Mouse (Mus musculus) MEL (cell line): Measurements from ENCODE around the gene Zmiz1. TPM values are rescaled to one million over a fixed set of nuclear protein-coding genes. Genes with fewer than 3 reads are reported as not detected.
A peak's percentile ranks its signal among the peaks of the same experiment; 100 is the strongest.

ENCODE experiments used
- DNase-seq: peaks from one replicate; pipeline ENCODE4 v3.0.0; 2011; ENCODE audit warnings: low read depth, low spot score
- H3K27ac ChIP-seq: 2 replicates; pipeline ENCODE4 v1.5.1; 2012; ENCODE audit warnings: low read depth, mild to moderate bottlenecking, control low read depth, low read length, moderate library complexity; ENCODE audit not compliant: control insufficient read depth
- H3K27me3 ChIP-seq, 2 experiments: fragments of 150-350 bp in 1 of 2; sonication (generic) in 1 of 2; 2 replicates each; pipeline ENCODE4 v1.6.1; 2012; ENCODE audit warnings: low read length in 2 of 2, mild to moderate bottlenecking in 2 of 2, improper control_type of control experiment in 1 of 2, moderate library complexity in 1 of 2; ENCODE audit not compliant: insufficient read depth in 2 of 2, control insufficient read depth in 1 of 2
- H3K36me3 ChIP-seq, 2 experiments: 2 replicates each; pipeline ENCODE4 v1.6.1; 2012 to 2014; ENCODE audit warnings: low read length in 2 of 2, improper control_type of control experiment in 1 of 2, inconsistent platforms in 1 of 2, mild to moderate bottlenecking in 1 of 2; ENCODE audit not compliant: insufficient read depth in 2 of 2, control insufficient read depth in 1 of 2
- H3K4me1 ChIP-seq, 2 experiments: fragments of 150-350 bp in 1 of 2; sonication (generic) in 1 of 2; 2 replicates each; pipeline ENCODE4 v1.6.1; 2012; ENCODE audit warnings: low read length in 2 of 2, improper control_type of control experiment in 1 of 2, mild to moderate bottlenecking in 1 of 2; ENCODE audit not compliant: insufficient read depth in 2 of 2, control insufficient read depth in 1 of 2
- H3K4me3 ChIP-seq, 2 experiments: fragments of 150-350 bp in 1 of 2; sonication (generic) in 1 of 2; 2 replicates each; pipeline ENCODE4 v1.5.1; 2012; ENCODE audit warnings: low read depth in 2 of 2, low read length in 2 of 2, mild to moderate bottlenecking in 2 of 2, moderate library complexity in 2 of 2, control low read depth in 1 of 2, improper control_type of control experiment in 1 of 2; ENCODE audit not compliant: control insufficient read depth in 1 of 2, insufficient read depth in 1 of 2
- H3K79me2 ChIP-seq: 2 replicates; pipeline ENCODE4 v1.6.1; 2012; ENCODE audit warnings: mild to moderate bottlenecking, low read length, moderate library complexity; ENCODE audit not compliant: control insufficient read depth, poor library complexity, insufficient read depth
- H3K9ac ChIP-seq: 2 replicates; pipeline ENCODE4 v1.6.1; 2012; ENCODE audit warnings: low read depth, mild to moderate bottlenecking, control low read depth, low read length, moderate library complexity; ENCODE audit not compliant: control insufficient read depth, poor library complexity, severe bottlenecking
- H3K9me3 ChIP-seq: fragments of 150-350 bp; sonication (generic); replicated peaks from 2 replicates; pipeline ENCODE4 v1.6.1; 2012; ENCODE audit warnings: mild to moderate bottlenecking, low read length, improper control_type of control experiment, moderate library complexity; ENCODE audit not compliant: insufficient read depth
- CHD1 ChIP-seq: IDR thresholded peaks from 2 replicates; pipeline ENCODE4 v1.6.1; 2012; ENCODE audit warnings: low read depth, mild to moderate bottlenecking, inconsistent platforms, low read length, improper control_type of control experiment
- CTCF ChIP-seq, 3 experiments: IDR thresholded peaks in 2 of 3; conservative IDR thresholded peaks in 1 of 3; 2 replicates each; pipeline ENCODE4 v1.5.1; 2011 to 2012; ENCODE audit warnings: low read length in 3 of 3, low read depth in 2 of 3, mild to moderate bottlenecking in 2 of 3, improper control_type of control experiment in 1 of 3, inconsistent platforms in 1 of 3, mixed read lengths in 1 of 3, moderate library complexity in 1 of 3; ENCODE audit not compliant: control insufficient read depth in 1 of 3, insufficient read depth in 1 of 3, poor library complexity in 1 of 3, severe bottlenecking in 1 of 3
- ETS1 ChIP-seq: IDR thresholded peaks from 2 replicates; pipeline ENCODE4 v1.6.1; 2012; ENCODE audit warnings: low read depth, mild to moderate bottlenecking, inconsistent platforms, low read length, improper control_type of control experiment, moderate library complexity
- GABPA ChIP-seq: IDR thresholded peaks from 2 replicates; pipeline ENCODE4 v1.6.1; 2012; ENCODE audit warnings: low read depth, mild to moderate bottlenecking, inconsistent platforms, low read length, improper control_type of control experiment, moderate library complexity
- HCFC1 ChIP-seq: IDR thresholded peaks from 2 replicates; pipeline ENCODE4 v1.6.1; 2012; ENCODE audit warnings: low read depth, mild to moderate bottlenecking, inconsistent platforms, low read length, improper control_type of control experiment, moderate library complexity
- KAT2A ChIP-seq: conservative IDR thresholded peaks from 2 replicates; pipeline ENCODE4 v1.6.1; 2012; ENCODE audit warnings: low read depth, low read length, improper control_type of control experiment, inconsistent platforms
- MAX ChIP-seq: IDR thresholded peaks from 2 replicates; pipeline ENCODE4 v1.6.1; 2011; ENCODE audit warnings: low read length, improper control_type of control experiment
- MAZ ChIP-seq: IDR thresholded peaks from 2 replicates; pipeline ENCODE4 v1.6.1; 2012; ENCODE audit warnings: low read depth, mild to moderate bottlenecking, inconsistent platforms, low read length, improper control_type of control experiment
- MXI1 ChIP-seq: IDR thresholded peaks from 2 replicates; pipeline ENCODE4 v1.6.1; 2011; ENCODE audit warnings: mild to moderate bottlenecking, low read depth, low read length, improper control_type of control experiment
- MYB ChIP-seq: IDR thresholded peaks from 2 replicates; pipeline ENCODE4 v1.6.1; 2011; ENCODE audit warnings: mild to moderate bottlenecking, low read depth, low read length, improper control_type of control experiment
- POLR2A ChIP-seq, 2 experiments: IDR thresholded peaks; 2 replicates each; pipeline ENCODE4 v1.6.1; 2011 to 2012; ENCODE audit warnings: low read length in 2 of 2, mild to moderate bottlenecking in 2 of 2, control low read depth in 1 of 2, improper control_type of control experiment in 1 of 2, low read depth in 1 of 2, moderate library complexity in 1 of 2; ENCODE audit not compliant: control insufficient read depth in 1 of 2, insufficient read depth in 1 of 2, poor library complexity in 1 of 2
- POLR2AphosphoS2 ChIP-seq: IDR thresholded peaks from 2 replicates; pipeline ENCODE4 v1.6.1; 2011; ENCODE audit warnings: low read length, improper control_type of control experiment
- SIN3A ChIP-seq: IDR thresholded peaks from 2 replicates; pipeline ENCODE4 v1.6.1; 2012; ENCODE audit warnings: low read length, improper control_type of control experiment, inconsistent platforms
- SMC3 ChIP-seq: IDR thresholded peaks from 2 replicates; pipeline ENCODE4 v1.6.1; 2011; ENCODE audit warnings: low read depth, low read length, improper control_type of control experiment
- TBP ChIP-seq: IDR thresholded peaks from 2 replicates; pipeline ENCODE4 v1.8.0; 2011; ENCODE audit warnings: low read depth, low read length, improper control_type of control experiment
- UBTF ChIP-seq: IDR thresholded peaks from 2 replicates; pipeline ENCODE4 v1.6.1; 2012; ENCODE audit warnings: low read depth, mild to moderate bottlenecking, inconsistent platforms, low read length, improper control_type of control experiment, moderate library complexity, borderline replicate concordance; ENCODE audit not compliant: insufficient read depth
- USF1 ChIP-seq: IDR thresholded peaks from 2 replicates; pipeline ENCODE4 v1.6.1; 2014; ENCODE audit warnings: low read depth, mild to moderate bottlenecking, inconsistent platforms, low read length, improper control_type of control experiment, moderate library complexity
- USF2 ChIP-seq, 2 experiments: IDR thresholded peaks; 2 replicates each; pipeline ENCODE4 v1.6.1; 2011 to 2012; ENCODE audit warnings: improper control_type of control experiment in 2 of 2, low read length in 2 of 2, borderline replicate concordance in 1 of 2, inconsistent platforms in 1 of 2, low read depth in 1 of 2, mild to moderate bottlenecking in 1 of 2; ENCODE audit not compliant: insufficient read depth in 1 of 2
- ZC3H11A ChIP-seq: IDR thresholded peaks from 2 replicates; pipeline ENCODE4 v1.6.1; 2012; ENCODE audit warnings: low read depth, mild to moderate bottlenecking, inconsistent platforms, low read length, improper control_type of control experiment
- ZKSCAN1 ChIP-seq: IDR thresholded peaks from 2 replicates; pipeline ENCODE4 v1.6.1; 2012; ENCODE audit warnings: low read depth, mild to moderate bottlenecking, inconsistent platforms, low read length, improper control_type of control experiment, moderate library complexity
- ZMIZ1 ChIP-seq: IDR thresholded peaks from 2 replicates; pipeline ENCODE4 v1.6.1; 2012; ENCODE audit warnings: low read depth, mild to moderate bottlenecking, inconsistent platforms, low read length, improper control_type of control experiment, moderate library complexity
- polyA plus RNA-seq, 2 experiments: library from polyadenylated mRNA; stranded (reverse) in 1 of 2; unstranded in 1 of 2; fragments of >175 nt in 1 of 2; fragments of >200 nt in 1 of 2; gene quantifications; 2 replicates each; pipeline versions ENCODE4 v1.2.1 to v1.2.4; 2012; ENCODE audit warnings: low replicate concordance in 2 of 2, low read depth in 1 of 2; ENCODE audit not compliant: insufficient read length in 2 of 2, insufficient read depth in 1 of 2, missing spikeins in 1 of 2
- total RNA-seq: library from RNA; depleted of rRNA; stranded (reverse); fragments of 300-350 nt; gene quantifications from 2 replicates; pipeline ENCODE4 v1.2.3, GENCODE M21; 2012

The Zmiz1 gene
- total and polyA plus RNA-seq, 3 experiments = 2.7 to 19.9 TPM; not detected in 1

DNA sequence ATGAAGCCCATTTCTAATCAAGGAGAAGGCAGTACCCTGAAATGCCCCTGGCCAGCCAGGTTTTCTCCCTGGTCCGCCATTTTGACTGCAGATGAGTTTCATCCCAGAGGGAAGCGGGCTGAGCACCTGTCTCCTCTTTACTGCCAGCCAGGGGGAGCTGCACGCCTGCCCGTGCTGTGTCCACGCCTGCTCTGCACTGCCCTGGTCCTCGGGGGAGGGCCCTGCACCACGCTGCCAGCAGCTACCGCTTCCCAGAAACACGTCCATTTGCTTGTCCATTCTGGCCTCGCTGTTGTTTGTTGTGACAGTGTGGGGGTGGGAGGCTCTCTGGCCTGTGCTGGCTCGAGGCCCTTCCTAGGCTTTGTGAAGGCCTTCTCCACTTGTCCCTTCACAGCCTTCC lies 201.7 kb downstream of the Zmiz1 start:
- no peaks in the 10 kb centered on the region for H3K36me3 ChIP-seq
- H3K9me3 ChIP-seq = no peaks in the 10 kb centered on the region
- DNase-seq = no peak
- no peak overlapping the region for H3K4me3 ChIP-seq
- no peak overlapping the region for H3K9ac ChIP-seq
- no peaks in the 10 kb centered on the region for H3K27me3 ChIP-seq
- H3K79me2 ChIP-seq = no peaks in the 10 kb centered on the region
- TF ChIP-seq MAZ (no peak), MYB (no peak), ZMIZ1 (no peak), SMC3 (no peak), HCFC1 (no peak), USF1 (no peak), KAT2A (no peak), POLR2AphosphoS2 (no peak), UBTF (no peak), ETS1 (no peak), TBP (no peak), MAX (no peak), GABPA (no peak), MXI1 (no peak), POLR2A (IDR thresholded peaks at IDR 0.05; ENCODE audit: control insufficient read depth in 1 of 2, insufficient read depth in 1 of 2, low read depth in 1 of 2, low read length in 2 of 2, poor library complexity in 1 of 2) (no peak), USF2 (IDR thresholded peaks at IDR 0.05; ENCODE audit: borderline replicate concordance in 1 of 2, insufficient read depth in 1 of 2, low read depth in 1 of 2, low read length in 2 of 2) (no peak), CHD1 (no peak), SIN3A (no peak), ZKSCAN1 (no peak), CTCF (IDR thresholded peaks at IDR 0.05 in 2 of 3, conservative IDR thresholded peaks at IDR 0.05 in 1 of 3; ENCODE audit: control insufficient read depth in 1 of 3, insufficient read depth in 1 of 3, low read depth in 2 of 3, low read length in 3 of 3, poor library complexity in 1 of 3, severe bottlenecking in 1 of 3) (no peak)
- H3K27ac ChIP-seq = no peak overlapping the region
- no peaks in the 10 kb centered on the region for H3K4me1 ChIP-seq

- H3K9me3 ChIP-seq = no peaks in the 10 kb centered on the region
- no peaks in the 10 kb centered on the region for H3K36me3 ChIP-seq
These were observed 202.4 kb downstream of the Zmiz1 start for GRCm38 (mm10) chr14:25661185-25661920.

More at GRCm38 (mm10) chr14:25661185-25661920, 202.4 kb downstream of the Zmiz1 start:
- Histone ChIP-seq H3K4me3 (no peak overlapping the region), H3K79me2 (no peaks in the 10 kb centered on the region), H3K27ac (no peak overlapping the region), H3K9ac (no peak overlapping the region), H3K4me1 (no peaks in the 10 kb centered on the region), H3K27me3 (no peaks in the 10 kb centered on the region)
- TF ChIP-seq POLR2A (IDR thresholded peaks at IDR 0.05; ENCODE audit: control insufficient read depth in 1 of 2, insufficient read depth in 1 of 2, low read depth in 1 of 2, low read length in 2 of 2, poor library complexity in 1 of 2) (0 out of 4 replicates have a peak, but pooled peaks of 1 of the 2 experiments have one; percentile 11), ZC3H11A (no peak)
- DNase-seq = no peak
